Mouse (Mus musculus) right cerebral cortex, postnatal 36 days (tissue): Measurements from ENCODE around the gene Zbtb20.
A peak's percentile ranks its signal among the peaks of the same experiment; 100 is the strongest.

Experiments used
- DNase-seq, 2 experiments: peaks; one replicate each; pipeline ENCODE4 v3.0.0; 2022; ENCODE audit warnings: low spot score in 2 of 2, mixed read lengths in 1 of 2

Zbtb20 gene

GRCm38 (mm10) chr16:43360112-43360511 is 484.4 kb downstream of the Zbtb20 start:
- DNase-seq: no peak

DNA sequence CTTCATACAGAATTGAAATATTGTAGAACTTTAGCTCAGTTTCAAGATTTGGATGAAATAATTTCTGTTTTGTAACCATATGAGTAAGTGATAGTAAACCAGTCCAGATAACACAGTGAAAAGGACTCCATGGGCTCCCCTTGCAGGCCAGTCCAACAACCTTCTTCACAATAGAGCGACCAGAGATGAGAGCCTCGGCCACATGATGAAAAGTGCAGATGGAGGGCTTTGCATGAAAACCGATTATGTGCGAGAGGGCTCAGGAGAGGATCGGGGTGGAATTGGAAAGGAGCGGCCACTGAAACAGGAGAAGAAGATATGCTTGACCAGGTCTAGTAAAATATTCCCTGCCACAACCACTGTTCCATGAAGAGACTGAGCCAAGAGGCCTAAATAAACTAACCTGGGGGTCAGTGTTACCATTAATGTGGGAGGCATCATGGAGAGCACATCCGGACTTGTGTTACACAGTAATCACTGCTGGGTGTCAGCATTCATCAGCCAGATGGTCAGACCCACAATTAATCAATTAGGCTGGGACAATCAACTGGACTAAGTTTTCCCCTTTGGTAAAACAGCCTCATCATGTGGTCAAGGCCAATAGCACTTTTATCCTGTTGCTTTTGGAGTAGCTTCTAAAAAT is 485.3 kb downstream of the Zbtb20 start:
- no peak for DNase-seq

DNA sequence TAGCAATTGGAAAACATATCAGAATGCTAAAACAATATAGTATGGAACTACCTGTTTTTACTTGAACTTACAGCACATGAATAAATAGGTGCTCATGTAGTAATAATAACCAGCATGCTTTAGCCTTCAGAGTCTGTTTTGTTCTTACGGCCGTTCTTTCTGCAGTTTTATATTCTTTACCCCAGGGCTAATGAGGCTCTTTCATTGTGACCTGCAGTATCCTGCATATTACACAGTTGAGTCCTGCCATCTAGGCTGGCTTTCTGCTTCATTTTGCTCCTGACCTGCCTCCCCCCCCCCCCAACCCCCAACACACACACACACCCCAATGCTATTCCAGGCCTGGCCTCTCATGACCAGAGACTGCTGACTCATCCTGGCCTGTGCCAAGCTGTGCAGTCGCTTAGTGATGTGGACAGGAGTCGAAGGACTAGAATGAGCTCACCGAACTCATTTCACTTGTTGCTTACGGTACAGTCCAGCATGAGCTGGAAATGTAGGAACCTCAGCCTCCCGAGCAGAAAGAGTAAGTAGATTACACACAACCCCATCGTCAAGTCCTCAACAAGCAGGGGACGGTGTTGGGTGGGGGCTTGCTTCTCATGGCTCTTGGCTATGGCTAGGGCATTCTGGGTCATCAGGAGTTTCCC is 487.1 kb downstream of the Zbtb20 start:
- DNase-seq: peak in 1 of 2 experiments; percentile 10

DNA sequence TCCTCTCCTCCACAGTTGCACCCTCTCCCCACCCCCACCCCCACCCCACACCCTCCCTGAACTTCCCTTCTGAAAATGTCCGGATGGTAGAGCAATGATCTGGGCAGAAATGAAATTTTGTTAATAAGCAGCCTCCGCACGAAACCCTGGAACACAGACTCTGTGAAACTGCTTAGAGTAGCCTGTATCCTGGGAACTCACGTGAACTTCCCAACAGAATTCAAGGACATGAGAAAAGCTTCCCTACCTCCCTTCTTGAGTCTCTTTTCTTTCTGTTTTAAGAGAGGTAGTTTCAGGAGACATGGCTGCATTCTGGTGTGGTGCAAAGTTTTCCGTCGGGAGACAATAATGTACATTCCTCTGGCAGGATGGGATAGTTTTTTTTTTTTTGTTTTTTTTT is 487.6 kb downstream of the Zbtb20 start:
- DNase-seq: no peak

GRCm38 (mm10) chr16:43363751-43364515 is 488.3 kb downstream of the Zbtb20 start:
- DNase-seq: peak; percentile 16 to 43

- DNase-seq: no peak
Measured at GRCm38 (mm10) chr16:43364516-43364910, 488.8 kb downstream of the Zbtb20 start.

GRCm38 (mm10) chr16:43365277-43365676 is 489.6 kb downstream of the Zbtb20 start:
- no peak for DNase-seq

DNA sequence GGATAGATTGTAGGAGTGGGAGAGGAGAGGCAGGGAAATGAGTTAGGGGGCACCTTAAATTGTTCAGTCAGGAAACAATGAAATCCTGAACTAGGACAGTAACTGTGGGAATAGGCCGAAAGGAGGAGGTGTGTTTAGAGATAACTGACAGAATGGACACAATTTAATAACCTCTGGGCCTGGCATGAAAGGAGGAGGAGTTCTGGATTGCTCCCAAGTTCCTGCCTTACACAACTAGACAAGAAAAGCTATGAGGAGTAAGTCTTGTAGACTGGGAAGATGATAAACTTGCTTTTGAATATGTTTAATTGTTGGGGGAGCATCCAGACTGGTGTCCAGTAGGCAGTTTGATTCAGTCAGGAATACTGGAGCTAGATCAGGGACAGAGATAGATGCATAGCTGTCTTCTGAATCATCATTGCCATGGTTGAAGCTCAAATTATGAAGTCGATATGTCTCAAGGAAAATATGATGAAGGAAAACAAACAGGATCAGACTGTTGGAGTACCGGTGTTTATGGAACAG is 494.9 kb downstream of the Zbtb20 start:
- no peak for DNase-seq

DNA sequence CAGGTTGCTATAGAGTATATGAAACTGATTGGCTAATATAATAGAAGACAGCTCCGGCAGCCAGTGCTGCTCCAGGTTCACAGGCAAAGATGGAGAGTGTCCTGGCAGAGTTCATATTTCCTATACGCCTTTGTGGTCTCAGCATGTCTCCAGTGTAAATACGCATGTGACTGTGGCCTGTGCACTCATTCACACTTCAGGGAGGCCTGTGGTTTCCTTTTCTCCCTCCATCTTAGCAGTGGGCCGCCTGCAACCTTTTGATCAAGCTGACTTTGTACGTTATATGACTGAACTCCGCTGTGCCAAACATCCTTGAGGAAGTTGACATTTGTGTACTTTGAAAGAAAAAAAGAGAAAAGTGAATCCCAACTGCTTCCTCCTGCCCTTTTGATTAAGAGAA is 501.1 kb downstream of the Zbtb20 start:
- no peak for DNase-seq

DNA sequence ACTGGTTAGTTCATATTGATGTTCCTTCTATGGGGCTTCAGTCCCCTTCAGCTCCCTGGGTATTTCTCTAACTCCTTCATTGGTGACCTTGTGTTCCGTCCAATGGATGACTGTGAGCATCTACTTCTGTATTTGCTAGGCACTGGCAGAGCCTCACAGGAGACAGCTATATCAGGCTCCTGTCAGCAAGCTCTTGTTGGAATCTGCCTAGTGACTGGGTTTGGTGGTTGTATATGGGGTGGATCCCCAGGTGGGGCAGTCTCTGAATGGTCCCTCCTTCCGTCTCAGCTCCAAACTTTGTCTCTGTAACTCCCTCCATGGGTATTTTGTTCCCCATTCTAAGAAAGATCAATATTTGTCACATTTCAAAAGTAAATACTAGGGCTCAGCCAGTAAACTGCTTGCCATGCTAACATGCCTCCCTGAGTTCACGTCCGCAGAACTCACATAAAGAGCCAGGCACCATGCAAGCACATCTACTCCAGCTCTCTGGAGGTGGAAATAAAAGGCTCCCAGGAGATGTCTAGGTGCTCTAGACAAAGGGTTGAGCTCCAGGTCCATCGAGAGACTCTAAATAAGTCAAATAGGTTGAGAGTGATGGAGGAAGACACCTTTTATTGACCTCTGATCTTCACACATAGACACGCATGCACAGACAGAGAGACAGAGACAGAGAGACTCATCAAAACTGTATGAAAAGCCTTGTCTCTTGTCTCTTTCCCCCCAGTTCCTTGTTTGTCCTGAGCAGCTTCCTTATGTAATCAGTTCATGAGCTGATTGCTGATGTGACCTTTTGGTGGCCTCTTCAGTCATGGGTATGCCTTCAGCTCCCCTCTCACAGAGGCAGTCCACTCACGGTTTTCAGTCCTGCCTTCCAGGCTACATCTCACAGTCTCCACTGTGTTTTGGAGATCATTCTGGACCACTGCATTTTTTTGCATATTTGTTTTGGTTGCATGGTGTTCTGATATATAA is 504.0 kb downstream of the Zbtb20 start:
- no peak for DNase-seq

DNA sequence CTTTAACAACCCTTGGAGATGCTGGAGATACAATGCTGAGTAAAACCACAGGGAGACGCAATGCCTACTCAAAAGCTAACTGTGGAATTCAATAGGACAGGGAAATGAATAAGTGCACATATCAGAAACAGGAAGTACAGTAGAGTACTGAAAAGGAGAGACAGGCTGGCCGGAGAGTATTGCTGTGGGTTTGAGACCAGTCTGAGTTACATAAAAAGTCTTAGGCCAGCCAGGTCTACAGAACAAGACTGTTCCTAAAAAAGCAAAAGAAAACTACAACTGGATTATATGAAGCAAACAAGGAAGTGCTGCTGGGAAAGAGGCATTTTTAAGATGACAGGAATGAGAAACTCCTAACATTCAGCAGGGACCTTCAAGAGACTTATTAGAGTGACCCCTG is 505.5 kb downstream of the Zbtb20 start:
- DNase-seq: no peak

GRCm38 (mm10) chr16:43383149-43383740 is 507.6 kb downstream of the Zbtb20 start:
- DNase-seq: no peak

GRCm38 (mm10) chr16:43384953-43385619 is 509.4 kb downstream of the Zbtb20 start:
- no peak for DNase-seq

GRCm38 (mm10) chr16:43385620-43386210 is 510.0 kb downstream of the Zbtb20 start:
- no peak for DNase-seq

DNA sequence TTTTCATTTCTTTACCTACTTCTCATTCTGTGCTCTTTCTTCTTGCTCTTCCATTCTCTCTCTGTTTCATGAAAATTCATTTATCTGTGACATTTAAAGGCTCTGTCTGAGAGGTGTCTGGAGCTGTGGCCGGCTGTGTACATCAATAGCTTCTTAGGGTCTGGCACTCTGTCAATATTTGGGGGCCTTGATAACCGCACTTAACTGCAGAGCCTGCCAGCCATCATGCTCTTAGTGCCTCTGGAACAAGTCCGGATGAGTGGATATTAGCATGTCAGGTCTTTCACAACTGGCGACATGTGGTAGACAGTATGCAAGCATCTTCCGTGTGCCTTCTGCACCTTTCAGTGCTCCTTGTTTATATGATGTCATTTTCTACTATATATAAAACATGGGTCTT is 510.7 kb downstream of the Zbtb20 start:
- DNase-seq: no peak

GRCm38 (mm10) chr16:43388389-43388788 is 512.7 kb downstream of the Zbtb20 start:
- DNase-seq: no peak

GRCm38 (mm10) chr16:43390387-43390786 is 514.7 kb downstream of the Zbtb20 start:
- DNase-seq: no peak

DNA sequence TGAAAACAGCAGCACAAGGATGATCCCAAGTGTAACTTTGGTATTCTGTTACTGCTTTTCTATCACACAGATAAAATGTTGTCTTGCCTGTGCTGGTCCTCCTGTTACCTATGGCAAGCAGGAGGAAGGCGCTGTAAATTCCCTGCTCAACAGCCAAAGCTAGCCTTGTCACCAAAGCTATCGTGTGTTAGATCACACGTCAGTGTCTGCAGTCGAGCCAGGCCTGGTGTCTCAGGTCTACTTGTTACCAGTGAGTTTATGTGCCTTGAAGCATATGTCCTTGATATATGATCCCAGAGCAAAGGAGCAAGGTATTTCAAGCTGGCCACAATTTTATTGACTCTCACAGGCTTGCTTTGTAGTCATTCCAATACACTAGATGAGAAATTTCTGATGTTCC is 517.7 kb downstream of the Zbtb20 start:
- no peak for DNase-seq

DNA sequence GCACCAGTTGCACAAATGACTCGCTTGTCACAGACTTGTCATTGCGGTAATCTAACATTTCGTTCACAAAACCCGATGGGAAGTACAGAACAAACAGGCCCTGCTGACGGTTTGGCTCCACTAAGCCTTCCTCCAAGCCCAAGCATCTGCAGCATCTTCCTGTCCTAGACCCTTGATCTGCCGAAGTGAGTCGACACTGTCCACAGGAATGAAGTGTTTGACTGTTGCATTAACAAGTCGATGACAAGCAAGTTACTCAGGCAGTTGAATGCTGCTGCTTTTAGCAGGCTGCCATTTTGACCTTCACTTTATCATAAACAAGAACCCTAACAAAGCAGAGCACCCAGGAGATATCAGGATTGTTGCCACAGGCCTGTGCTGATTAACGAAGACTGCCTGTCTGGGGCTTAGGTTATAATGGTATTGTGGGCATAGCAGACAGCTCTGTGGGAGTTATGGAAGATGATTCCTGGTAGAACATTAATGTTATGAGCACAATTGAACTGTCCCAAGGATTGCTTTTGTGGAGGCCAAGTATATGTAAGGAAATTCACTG is 518.4 kb downstream of the Zbtb20 start:
- DNase-seq: no peak

DNA sequence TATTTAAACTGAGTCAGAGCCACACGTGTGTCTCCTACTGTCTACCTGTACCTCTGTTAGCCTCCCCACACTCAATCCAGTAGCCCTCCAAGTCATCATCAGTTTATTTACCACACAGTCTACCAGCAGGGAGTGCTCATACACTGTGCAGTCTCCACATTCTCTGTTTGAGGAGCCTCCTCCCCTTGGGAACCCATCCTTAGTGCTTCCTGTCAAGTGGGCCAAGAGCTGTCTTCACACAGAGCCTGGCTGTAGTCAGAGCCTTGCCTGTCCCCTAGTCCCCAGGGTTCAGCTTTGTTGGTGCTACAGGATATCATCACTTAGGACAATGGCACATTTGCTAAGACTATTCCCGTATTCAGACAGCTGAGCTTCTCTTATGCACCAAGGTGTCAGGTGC is 519.1 kb downstream of the Zbtb20 start:
- no peak for DNase-seq
